Mouse (Mus musculus) midbrain, embryonic 14.5 days (tissue): ENCODE data around the gene Focad. TPM values are rescaled to one million over a fixed set of nuclear protein-coding genes. Genes with fewer than 3 reads are reported as not detected.
A peak's percentile ranks its signal among the peaks of the same experiment; 100 is the strongest.

Experiments used
- ATAC-seq: fragments of 200-750 bp; cut with Nextera tagmentation; 2 replicates; pipeline ENCODE4 v1.8.0; 2017; ENCODE audit warnings: moderate number of reproducible peaks, moderate library complexity; ENCODE audit not compliant: low FRiP score, low TSS enrichment
- DNase-seq: peaks from one replicate; pipeline ENCODE4 v3.0.0-alpha.2; 2015
- H3K27ac ChIP-seq: fragments of 300-500 bp; sonication (generic); replicated peaks from 2 replicates; pipeline ENCODE4 v1.5.1; 2014; ENCODE audit warnings: mild to moderate bottlenecking, low read depth, low read length, moderate library complexity
- H3K27me3 ChIP-seq: fragments of 300-500 bp; sonication (generic); 2 replicates; pipeline ENCODE4 v1.6.1; 2014; ENCODE audit warnings: low read length, control low read depth, mixed read lengths; ENCODE audit not compliant: control insufficient read depth, insufficient read depth
- H3K36me3 ChIP-seq: fragments of 300-500 bp; sonication (generic); 2 replicates; pipeline ENCODE4 v1.6.1; 2014; ENCODE audit warnings: low read length, control low read depth; ENCODE audit not compliant: control insufficient read depth, insufficient read depth
- H3K4me1 ChIP-seq: fragments of 300-500 bp; sonication (generic); 2 replicates; pipeline ENCODE4 v1.6.1; 2014; ENCODE audit warnings: mild to moderate bottlenecking, antibody characterized with exemption, low read length, control low read depth; ENCODE audit not compliant: control insufficient read depth, insufficient read depth
- H3K4me2 ChIP-seq: fragments of 300-500 bp; sonication (generic); 2 replicates; pipeline ENCODE4 v1.6.1; 2014; ENCODE audit warnings: mild to moderate bottlenecking, low read length, moderate library complexity
- H3K4me3 ChIP-seq: fragments of 300-500 bp; sonication (generic); replicated peaks from 2 replicates; pipeline ENCODE4 v1.5.1; 2014; ENCODE audit warnings: low read depth, low read length
- H3K9ac ChIP-seq: fragments of 300-500 bp; sonication (generic); replicated peaks from 2 replicates; pipeline ENCODE4 v1.6.1; 2014; ENCODE audit warnings: mild to moderate bottlenecking, low read length, moderate library complexity
- H3K9me3 ChIP-seq: fragments of 300-500 bp; sonication (generic); 2 replicates; pipeline ENCODE4 v1.6.1; 2016; ENCODE audit warnings: low read length, control low read depth, mixed read lengths; ENCODE audit not compliant: control insufficient read depth
- WGBS: fragments of 180-500 bp; shearing (Covaris S2); extraction: QIAGEN DNeasy Blood & Tissue Kit; methylation state at CpG from one replicate; pipeline ENCODE4 v1.1.7; 2014; 5-methylcytosine and 5-hydroxymethylcytosine counted together
- polyA plus RNA-seq: library from polyadenylated mRNA; unstranded; fragments of >200 nt; fragmentation: Nextera tagmentation; extraction: Ambion mirVana; gene quantifications from 2 replicates; pipeline ENCODE4 v1.2.1, GENCODE M21; 2014

Focad gene
- polyA plus RNA-seq, 1 experiment from 2014 or later, result 17.3 TPM

DNA sequence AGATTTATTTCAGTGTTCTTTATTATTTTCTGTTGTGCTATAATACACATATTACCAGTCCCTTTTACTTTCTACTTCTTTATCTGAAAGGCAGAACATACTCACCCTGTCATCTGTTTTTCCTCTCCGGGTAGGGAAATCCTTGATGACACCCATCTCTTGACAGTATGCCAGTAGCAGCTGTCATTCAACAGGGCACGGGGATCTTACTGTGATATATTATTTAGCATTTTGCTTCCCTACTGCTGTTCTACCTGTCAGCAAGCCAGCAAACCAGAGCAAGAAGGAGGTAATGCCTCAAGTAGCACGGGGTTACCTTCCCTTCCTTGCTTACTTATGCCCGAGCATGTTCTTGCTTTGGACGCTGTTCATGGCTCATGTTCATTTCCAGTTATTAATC lies 99.8 kb downstream of the Focad start:
- no peaks in the 10 kb centered on the region for H3K27me3 ChIP-seq
- H3K9me3 ChIP-seq, result no peaks in the 10 kb centered on the region
- no peak overlapping the region for H3K9ac ChIP-seq
- H3K4me1 ChIP-seq, result no peaks in the 10 kb centered on the region
- 82% methylated on average over 5 of the region's 5 CpGs for WGBS
- DNase-seq (no peak), ATAC-seq (no peak)
- H3K36me3 ChIP-seq, result no peaks in the 10 kb centered on the region
- no peak overlapping the region for H3K4me3 ChIP-seq
- H3K4me2 ChIP-seq, result no peak overlapping the region
- H3K27ac ChIP-seq, result no peak overlapping the region

- no peak overlapping the region for H3K4me2 ChIP-seq
- WGBS, result 81% methylated on average over 4 of the region's 4 CpGs
- DNase-seq (peak; percentile 37), ATAC-seq (no peak)
- H3K9me3 ChIP-seq, result no peaks in the 10 kb centered on the region
- H3K4me1 ChIP-seq, result no peaks in the 10 kb centered on the region
- no peak overlapping the region for H3K27ac ChIP-seq
- H3K4me3 ChIP-seq, result no peak overlapping the region
- H3K9ac ChIP-seq, result no peak overlapping the region
- H3K27me3 ChIP-seq, result no peaks in the 10 kb centered on the region
- H3K36me3 ChIP-seq, result no peaks in the 10 kb centered on the region
Measured at GRCm38 (mm10) chr4:88195898-88196495, 101.6 kb downstream of the Focad start.

DNA sequence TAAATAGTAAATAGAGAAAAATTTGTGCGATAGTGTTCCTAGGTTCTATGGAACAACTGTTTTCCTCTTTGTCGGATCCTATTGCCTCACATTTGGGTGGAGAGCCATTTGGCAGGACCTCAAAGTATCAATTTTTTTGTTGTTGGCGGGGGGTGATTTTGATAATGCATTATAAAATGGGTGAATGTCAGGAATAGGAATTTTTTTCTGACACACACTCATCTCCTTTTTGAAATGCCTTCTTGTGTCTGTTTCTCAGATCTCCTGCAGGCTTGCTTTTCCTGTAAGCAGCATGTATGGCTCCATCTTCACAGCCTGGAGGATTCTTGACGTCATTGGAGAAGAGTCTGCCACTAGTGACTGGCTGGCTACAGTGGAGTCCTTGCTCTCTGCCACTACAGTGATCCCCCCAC lies 102.1 kb downstream of the Focad start:
- Histone ChIP-seq H3K4me2 (no peak overlapping the region), H3K4me1 (no peaks in the 10 kb centered on the region), H3K36me3 (no peaks in the 10 kb centered on the region), H3K9me3 (no peaks in the 10 kb centered on the region), H3K9ac (no peak overlapping the region), H3K4me3 (no peak overlapping the region), H3K27ac (no peak overlapping the region), H3K27me3 (no peaks in the 10 kb centered on the region)
- no peak for ATAC-seq
- DNase-seq, result no peak
- WGBS, result 83% methylated on average over 4 of the region's 4 CpGs

DNA sequence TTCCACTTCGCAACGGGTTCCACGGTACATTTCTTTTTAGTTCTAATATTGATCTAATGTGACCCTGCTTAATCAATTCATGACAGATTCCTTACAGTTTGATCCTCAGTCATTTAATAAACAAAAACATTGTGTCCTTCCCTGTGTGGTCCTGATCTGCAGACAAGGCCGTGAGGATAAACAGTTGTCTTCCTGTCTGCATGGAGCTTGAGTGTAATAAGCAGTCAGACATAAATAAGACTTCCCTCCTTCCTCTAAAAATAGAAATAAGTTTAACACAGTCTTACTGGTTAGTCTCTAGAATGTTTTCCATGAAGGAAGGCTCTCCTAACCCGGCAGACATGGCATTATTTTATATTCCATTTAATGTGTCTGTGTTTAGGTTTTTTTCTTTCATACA lies 102.8 kb downstream of the Focad start:
- DNase-seq (no peak), ATAC-seq (no peak)
- Histone ChIP-seq H3K4me3 (no peak overlapping the region), H3K36me3 (no peaks in the 10 kb centered on the region), H3K27me3 (no peaks in the 10 kb centered on the region), H3K9me3 (no peaks in the 10 kb centered on the region), H3K9ac (no peak overlapping the region), H3K4me2 (no peak overlapping the region), H3K27ac (no peak overlapping the region), H3K4me1 (no peaks in the 10 kb centered on the region)
- 94% methylated on average over 5 of the region's 5 CpGs for WGBS

- H3K4me2 ChIP-seq, result no peak overlapping the region
- H3K27me3 ChIP-seq, result no peaks in the 10 kb centered on the region
- H3K4me1 ChIP-seq, result no peaks in the 10 kb centered on the region
- 76% methylated on average over 1 of the region's 1 CpGs for WGBS
- H3K9me3 ChIP-seq, result no peaks in the 10 kb centered on the region
- ATAC-seq (no peak), DNase-seq (no peak)
- no peaks in the 10 kb centered on the region for H3K36me3 ChIP-seq
- no peak overlapping the region for H3K27ac ChIP-seq
- H3K9ac ChIP-seq, result no peak overlapping the region
- H3K4me3 ChIP-seq, result no peak overlapping the region
Measured at GRCm38 (mm10) chr4:88199186-88199585, 104.8 kb downstream of the Focad start.

DNA sequence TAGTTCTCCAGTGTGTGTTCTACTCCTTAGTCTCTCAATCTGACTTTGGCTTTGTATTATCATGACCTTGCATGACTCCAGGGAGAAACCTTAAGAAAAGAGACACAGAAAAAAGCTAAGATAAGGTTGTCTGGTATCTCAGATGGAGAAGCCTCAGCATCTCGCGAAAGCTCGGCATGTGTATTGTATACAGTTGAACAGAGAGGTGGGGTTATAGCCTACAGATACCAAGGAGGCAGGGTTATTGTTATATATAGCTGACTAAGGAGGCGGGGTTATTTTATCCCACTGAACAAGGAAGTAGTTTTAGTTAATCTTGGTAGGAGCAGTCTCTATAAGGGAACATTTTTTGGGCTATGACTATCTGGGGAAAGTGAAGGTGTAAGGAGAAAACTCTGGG lies 106.6 kb downstream of the Focad start:
- no peak for DNase-seq
- H3K27ac ChIP-seq, result no peak overlapping the region

DNA sequence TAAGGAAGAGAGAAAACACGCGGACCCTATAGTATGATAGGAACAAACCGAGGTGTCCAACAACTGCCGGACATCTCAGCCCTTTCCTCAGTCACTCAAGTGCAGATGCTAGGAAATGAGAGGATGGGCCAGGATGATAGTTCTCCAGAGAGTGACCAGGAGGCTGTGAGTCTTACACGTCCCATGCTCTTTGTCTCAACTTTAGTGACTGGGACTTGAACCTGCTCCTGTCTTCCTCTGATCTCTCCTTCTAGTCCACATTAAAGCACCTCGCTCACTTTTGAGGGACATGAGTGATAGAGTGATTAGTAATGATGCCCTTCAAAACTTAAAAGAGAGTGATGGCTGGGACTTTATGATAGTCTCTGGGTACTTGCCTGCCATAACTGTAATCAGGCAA lies 114.2 kb downstream of the Focad start:
- DNase-seq (no peak), ATAC-seq (no peak)
- Histone ChIP-seq H3K4me2 (no peak overlapping the region), H3K27ac (no peak overlapping the region), H3K4me1 (peaks cover 25% of the 10 kb centered on the region), H3K27me3 (no peaks in the 10 kb centered on the region), H3K9ac (no peak overlapping the region), H3K4me3 (no peak overlapping the region), H3K9me3 (no peaks in the 10 kb centered on the region), H3K36me3 (no peaks in the 10 kb centered on the region)
- WGBS, result 96% methylated on average over 6 of the region's 6 CpGs

More for the DNA sequence above, 106.6 kb downstream of the Focad start:
- Histone ChIP-seq H3K4me2 (no peak overlapping the region), H3K4me1 (no peaks in the 10 kb centered on the region), H3K9me3 (no peaks in the 10 kb centered on the region), H3K9ac (no peak overlapping the region), H3K27me3 (no peaks in the 10 kb centered on the region), H3K4me3 (no peak overlapping the region), H3K36me3 (no peaks in the 10 kb centered on the region)
- ATAC-seq, result no peak
- 97% methylated on average over 4 of the region's 4 CpGs for WGBS

DNA sequence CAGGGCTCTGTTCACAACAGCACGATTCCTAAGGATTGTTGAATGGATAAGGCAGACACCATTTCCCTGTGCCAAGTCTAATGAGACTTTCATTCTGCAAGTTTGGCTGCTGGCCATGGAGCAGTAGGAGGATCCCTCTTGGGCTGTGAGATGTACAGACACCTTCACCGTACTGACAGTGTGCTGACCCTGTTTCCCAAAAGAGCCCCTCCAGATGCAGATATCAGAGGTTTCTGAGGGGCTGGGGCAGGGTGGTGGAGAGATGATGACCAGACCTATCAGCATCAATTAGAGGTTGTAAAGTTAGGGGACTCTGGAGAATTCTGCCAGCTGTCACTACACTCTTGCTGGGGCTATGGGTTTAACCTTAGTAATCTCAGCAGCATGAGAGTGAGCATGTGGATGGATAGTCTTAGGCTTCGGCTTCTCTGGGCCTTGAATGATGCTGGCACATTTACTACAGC lies 115.0 kb downstream of the Focad start:
- Histone ChIP-seq H3K9ac (no peak overlapping the region), H3K9me3 (no peaks in the 10 kb centered on the region), H3K4me2 (no peak overlapping the region), H3K36me3 (no peaks in the 10 kb centered on the region), H3K27me3 (no peaks in the 10 kb centered on the region), H3K4me3 (no peak overlapping the region), H3K4me1 (peaks cover 25% of the 10 kb centered on the region), H3K27ac (peak overlapping the region; percentile 41)
- 54% methylated on average over 3 of the region's 3 CpGs for WGBS
- ATAC-seq (no peak; the same call in 1 of the 2 replicates), DNase-seq (peak; percentile 63)

DNA sequence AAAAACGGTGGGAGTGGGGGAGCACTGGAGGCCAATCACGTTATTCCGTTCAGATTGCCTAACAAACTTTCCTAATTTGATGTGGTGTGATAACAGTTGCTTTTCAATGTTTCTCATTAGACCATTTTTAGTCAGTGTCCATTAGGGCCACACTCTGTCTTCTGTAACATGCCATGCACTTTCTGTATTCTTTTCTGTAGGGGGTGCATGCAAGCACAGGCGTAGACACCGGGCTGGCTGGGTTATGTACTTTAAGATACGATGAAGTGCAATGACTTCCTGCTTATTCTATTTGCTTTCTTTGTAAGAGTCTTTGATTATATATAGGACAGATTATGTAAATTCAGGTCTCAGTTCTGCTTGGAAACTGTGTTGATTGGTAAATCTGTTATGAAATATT lies 116.2 kb downstream of the Focad start:
- Histone ChIP-seq H3K9ac (no peak overlapping the region), H3K4me1 (peaks cover 25% of the 10 kb centered on the region), H3K27ac (peak overlapping the region; percentile 85), H3K4me2 (no peak overlapping the region), H3K27me3 (no peaks in the 10 kb centered on the region), H3K9me3 (no peaks in the 10 kb centered on the region), H3K4me3 (no peak overlapping the region), H3K36me3 (no peaks in the 10 kb centered on the region)
- DNase-seq (peak; percentile 27), ATAC-seq (0 out of 2 replicates have a peak, but pooled peaks have one; percentile 26)
- 76% methylated on average over 6 of the region's 6 CpGs for WGBS
